Comparison of ENCODE assay signal across 30 mouse cellular contexts in the genomic region with DNA sequence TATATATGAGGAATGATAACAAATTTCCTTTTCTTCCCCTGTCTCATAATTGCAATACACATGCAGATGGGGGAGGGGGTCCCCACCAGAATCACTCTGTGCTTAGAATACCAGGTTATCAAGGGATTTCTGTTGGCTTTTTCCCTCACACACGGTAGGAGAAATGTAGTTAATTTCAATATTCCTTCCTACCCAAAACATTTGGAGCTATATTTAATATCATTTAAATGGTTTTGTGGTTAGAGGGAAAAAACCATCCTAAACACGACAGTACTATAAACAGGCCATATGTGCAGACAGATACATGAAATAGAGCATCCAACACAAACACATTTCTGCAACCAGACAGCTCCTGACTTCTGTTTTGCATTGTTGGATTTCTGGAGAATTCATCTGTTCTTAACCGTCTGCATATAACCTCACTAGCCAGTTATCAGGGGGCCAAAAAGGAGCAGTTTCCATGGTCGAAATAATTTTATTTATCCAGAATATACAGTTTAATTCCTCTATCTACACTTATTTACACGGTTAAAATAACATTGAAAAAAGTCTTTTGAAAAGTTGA. TPM values are rescaled to one million over a fixed set of nuclear protein-coding genes. Genes with fewer than 3 reads are reported as not detected.
DNase-seq lines count a peak whose midpoint lies in the region; ATAC-seq and TF ChIP-seq lines count a peak whose summit lies in the region.
"Had no signal": no experiment of that assay in that cellular context is flagged by ENCODE, and none has a peak within 500 bp of the region (broad histone marks: within the 10 kb centered on the region; RNA-seq: fewer than 3 reads in every experiment).

No protein-coding gene starts in this region.

- no peak for TF ChIP-seq POLR2A in brain, embryonic 14.5 days (IDR thresholded peaks at IDR 0.05; ENCODE audit: borderline replicate concordance, extremely low read depth, insufficient read depth, insufficient read length, poor library complexity, severe bottlenecking)

- no peaks in the 10 kb centered on the region for H3K9me3 ChIP-seq in hindbrain, embryonic 11.5 days (ENCODE audit: control insufficient read depth, low read length)
- H3K9me3 ChIP-seq in hindbrain, postnatal 0 days (ENCODE audit: low read length) = no peaks in the 10 kb centered on the region
- H3K9me3 ChIP-seq in embryonic facial prominence, embryonic 10.5 days = no peaks in the 10 kb centered on the region
- no peaks in the 10 kb centered on the region for H3K9me3 ChIP-seq in forebrain, embryonic 15.5 days
- H3K9me3 ChIP-seq: heart, embryonic 12.5 days; hindbrain, embryonic 10.5 days; limb, embryonic 13.5 days; liver, embryonic 12.5 days; stomach, embryonic 15.5 days had no signal

- H3K36me3 ChIP-seq in hindbrain, embryonic 11.5 days (ENCODE audit: control insufficient read depth, insufficient read depth, low read length) = no peaks in the 10 kb centered on the region
- no peaks in the 10 kb centered on the region for H3K36me3 ChIP-seq in hindbrain, postnatal 0 days (ENCODE audit: insufficient read depth, low read length)
- H3K36me3 ChIP-seq in embryonic facial prominence, embryonic 10.5 days (replicated peaks) = peaks cover 16% of the 10 kb centered on the region
- H3K36me3 ChIP-seq in forebrain, embryonic 15.5 days = no peaks in the 10 kb centered on the region
- H3K36me3 ChIP-seq: heart, embryonic 12.5 days; hindbrain, embryonic 10.5 days; limb, embryonic 13.5 days; liver, embryonic 12.5 days; stomach, embryonic 15.5 days had no signal

- peaks cover 9% of the 10 kb centered on the region; the same call in 1 of the 2 replicates for H3K4me1 ChIP-seq in hindbrain, embryonic 11.5 days (replicated peaks; ENCODE audit: control insufficient read depth, insufficient read depth, low read length)
- H3K4me1 ChIP-seq in hindbrain, postnatal 0 days (ENCODE audit: insufficient read depth, low read length) = no peaks in the 10 kb centered on the region; the same call in 1 of the 2 replicates
- H3K4me1 ChIP-seq in embryonic facial prominence, embryonic 10.5 days = peaks cover 61% of the 10 kb centered on the region
- H3K4me1 ChIP-seq in forebrain, embryonic 15.5 days = peaks cover 25% of the 10 kb centered on the region

- no peak for ATAC-seq in hindbrain, embryonic 11.5 days (ENCODE audit: low FRiP score)
- no peak for ATAC-seq in hindbrain, postnatal 0 days
- ATAC-seq in forebrain, embryonic 15.5 days (replicated peaks) = no peak
- ATAC-seq: intestine, postnatal 0 days; liver, embryonic 12.5 days; Patski had no signal

- H3K27ac ChIP-seq in hindbrain, embryonic 11.5 days (ENCODE audit: low read depth, low read length) = no peak overlapping the region
- no peak overlapping the region for H3K27ac ChIP-seq in hindbrain, postnatal 0 days
- peak overlapping the region; percentile 88 for H3K27ac ChIP-seq in embryonic facial prominence, embryonic 10.5 days (replicated peaks)
- H3K27ac ChIP-seq in forebrain, embryonic 15.5 days (replicated peaks) = peak overlapping the region; percentile 93
- H3K27ac ChIP-seq: hindbrain, embryonic 10.5 days; limb, embryonic 13.5 days; liver, embryonic 12.5 days; stomach, embryonic 15.5 days had no signal

- 14% methylated on average over 5 of the region's 5 CpGs for WGBS in hindbrain, embryonic 11.5 days
- WGBS in hindbrain, postnatal 0 days = 6% methylated on average over 5 of the region's 5 CpGs
- 22% methylated on average over 5 of the region's 5 CpGs for WGBS in embryonic facial prominence, embryonic 10.5 days
- 16% methylated on average over 5 of the region's 5 CpGs for whole genome bisulfite sequencing in forebrain, embryonic 15.5 days

- H3K4me2 ChIP-seq in hindbrain, embryonic 11.5 days (replicated peaks; ENCODE audit: low read depth, low read length) = no peak overlapping the region
- H3K4me2 ChIP-seq in hindbrain, postnatal 0 days (ENCODE audit: low read depth, low read length) = no peak overlapping the region
- peak overlapping the region; percentile 66 for H3K4me2 ChIP-seq in forebrain, embryonic 15.5 days (replicated peaks)
- H3K4me2 ChIP-seq: liver, embryonic 12.5 days; stomach, embryonic 15.5 days had no signal

- H3K4me3 ChIP-seq in hindbrain, embryonic 11.5 days (ENCODE audit: low read depth, low read length) = no peak overlapping the region
- no peak overlapping the region for H3K4me3 ChIP-seq in hindbrain, postnatal 0 days (ENCODE audit: low read length)
- peak overlapping the region; percentile 73 for H3K4me3 ChIP-seq in embryonic facial prominence, embryonic 10.5 days
- H3K4me3 ChIP-seq in forebrain, embryonic 15.5 days = peak overlapping the region; percentile 52
- H3K4me3 ChIP-seq: liver, embryonic 12.5 days; stomach, embryonic 15.5 days had no signal

- no peak overlapping the region for H3K9ac ChIP-seq in hindbrain, embryonic 11.5 days (ENCODE audit: low read depth, low read length)
- no peak overlapping the region for H3K9ac ChIP-seq in hindbrain, postnatal 0 days (replicated peaks; ENCODE audit: low read length)
- H3K9ac ChIP-seq in forebrain, embryonic 15.5 days (replicated peaks) = peak overlapping the region; percentile 70
- H3K9ac ChIP-seq: heart, embryonic 12.5 days; liver, embryonic 12.5 days; stomach, embryonic 15.5 days had no signal

- TF ChIP-seq CTCF in hindbrain, postnatal 0 days (IDR thresholded peaks at IDR 0.05; ENCODE audit: low read depth) = no peak
- no peak for TF ChIP-seq CTCF in brain, embryonic 14.5 days (IDR thresholded peaks at IDR 0.05; ENCODE audit: borderline replicate concordance, extremely low read depth, insufficient read depth, insufficient read length)

- peak; percentile 39 for DNase-seq in hindbrain, embryonic 11.5 days (ENCODE audit: low spot score)
- DNase-seq in hindbrain, postnatal 0 days (ENCODE audit: low spot score) = no peak
- DNase-seq in brain, embryonic 14.5 days (ENCODE audit: low read depth) = peak; percentile 45
- DNase-seq in embryonic facial prominence, embryonic 10.5 days (ENCODE audit: low spot score) = no peak
- no peak for DNase-seq in spleen, postnatal 36 days (ENCODE audit: low spot score in 2 of 2)
- no peak for DNase-seq in left cerebral cortex, postnatal 25 days (ENCODE audit: low spot score in 2 of 2)
- no peak for DNase-seq in kidney, postnatal 14 days
- DNase-seq: adrenal gland, postnatal 36 days; cerebellum, adult 11 months; gastrocnemius, postnatal 10 days; kidney, postnatal 36 days; layer of hippocampus, postnatal 36 days; lung, adult 2 months; lung, postnatal 14 days; right cerebral cortex, postnatal 4 days; thymus, adult 18-20 months; thymus, postnatal 36 days had no signal

- peaks cover 86% of the 10 kb centered on the region for H3K27me3 ChIP-seq in hindbrain, embryonic 11.5 days (ENCODE audit: control insufficient read depth, insufficient read depth, low read length)
- peaks cover 84% of the 10 kb centered on the region for H3K27me3 ChIP-seq in hindbrain, postnatal 0 days (ENCODE audit: insufficient read depth, low read length)
- H3K27me3 ChIP-seq in embryonic facial prominence, embryonic 10.5 days (replicated peaks; ENCODE audit: low read depth, poor library complexity, severe bottlenecking) = peaks cover 100% of the 10 kb centered on the region
- peaks cover 34% of the 10 kb centered on the region for H3K27me3 ChIP-seq in forebrain, embryonic 15.5 days
- H3K27me3 ChIP-seq: Patski had no signal

- intact Hi-C loops in left cerebral cortex, postnatal 25 days (cut with DNase I) = no loop called here

RNA-seq across cellular contexts. Expression of a gene that starts 4.5 kb away (rescaled TPM):
- 2.3 and 6.2 TPM in 2 replicates for polyA plus RNA-seq in hindbrain, embryonic 11.5 days (2014; fragmentation: Nextera tagmentation; extraction: Ambion mirVana)
- total RNA-seq in hindbrain, postnatal 0 days (2014; rRNA removed) = not detected in 2 replicates
- 0.16 TPM in 1 of 2 replicates, not detected in the other for polyA plus RNA-seq in hindbrain, postnatal 0 days (2015; fragmentation: Nextera tagmentation; extraction: Ambion mirVana)
- polyA plus RNA-seq in brain, embryonic 14.5 days (2012; rRNA removed) = 15.5 and 20.4 TPM in 2 replicates
- polyA plus RNA-seq in embryonic facial prominence, embryonic 10.5 days (2016; fragmentation: Nextera tagmentation; extraction: Ambion mirVana) = 75.5 and 92.2 TPM in 2 replicates
- polyA plus RNA-seq in forebrain, embryonic 15.5 days (2015; fragmentation: Nextera tagmentation; extraction: Ambion mirVana) = 81.5 and 84.7 TPM in 2 replicates
- total RNA-seq in left cerebral cortex, postnatal 25 days (2021) = 1 to 10 TPM; 6.5 to 9.1 TPM
- total RNA-seq: ES-E14; granulocyte monocyte progenitor cell, adult 5-6 weeks; megakaryocyte progenitor cell, adult 5-6 weeks had no signal
- polyA plus RNA-seq: liver, embryonic 12.5 days; lung, adult 2 months had no signal

RNA-seq across cellular contexts. Expression of a gene that starts 14.3 kb away (rescaled TPM):
- 0.29 and 0.65 TPM in 2 replicates for polyA plus RNA-seq in hindbrain, embryonic 11.5 days (2014; fragmentation: Nextera tagmentation; extraction: Ambion mirVana)
- not detected in 2 replicates for total RNA-seq in hindbrain, postnatal 0 days (2014; rRNA removed)
- polyA plus RNA-seq in hindbrain, postnatal 0 days (2015; fragmentation: Nextera tagmentation; extraction: Ambion mirVana) = not detected in 2 replicates
- 13.2 and 22.9 TPM in 2 replicates for polyA plus RNA-seq in brain, embryonic 14.5 days (2012; rRNA removed)
- 4.9 and 5.9 TPM in 2 replicates for polyA plus RNA-seq in embryonic facial prominence, embryonic 10.5 days (2016; fragmentation: Nextera tagmentation; extraction: Ambion mirVana)
- 13.2 and 14.7 TPM in 2 replicates for polyA plus RNA-seq in forebrain, embryonic 15.5 days (2015; fragmentation: Nextera tagmentation; extraction: Ambion mirVana)
- 10 to 100 TPM in 1 of 2 experiments, 1 to 10 TPM in 1; 7.3 to 21.3 TPM for total RNA-seq in left cerebral cortex, postnatal 25 days (2021)
- total RNA-seq: adrenal gland, adult 18-20 months; adrenal gland, postnatal 36 days; ES-E14; granulocyte monocyte progenitor cell, adult 5-6 weeks; megakaryocyte progenitor cell, adult 5-6 weeks had no signal
- polyA plus RNA-seq: heart, embryonic 12.5 days; intestine, postnatal 0 days; kidney, embryonic 14.5 days; liver, embryonic 12.5 days; lung, adult 2 months had no signal

Comparison
In these comparisons a context has a peak if more than half of its experiments do, and no peak if none do; other contexts are left out.
1. DNase-seq: peak in hindbrain, embryonic 11.5 days (single experiment) and brain, embryonic 14.5 days (single experiment); none in hindbrain, postnatal 0 days (single experiment), embryonic facial prominence, embryonic 10.5 days (single experiment), spleen, postnatal 36 days (0 of 2), left cerebral cortex, postnatal 25 days (0 of 2) and kidney, postnatal 14 days (single experiment).
2. H3K27ac ChIP-seq: peak in embryonic facial prominence, embryonic 10.5 days (single experiment) and forebrain, embryonic 15.5 days (single experiment); none in hindbrain, embryonic 11.5 days (single experiment) and hindbrain, postnatal 0 days (single experiment).
3. H3K4me3 ChIP-seq: peak in embryonic facial prominence, embryonic 10.5 days (single experiment) and forebrain, embryonic 15.5 days (single experiment); none in hindbrain, embryonic 11.5 days (single experiment) and hindbrain, postnatal 0 days (single experiment).